Mouse (Mus musculus): ENCODE data around the gene Ifna7.
"Not testable (repeated sequence)": the region's sequence is repeated elsewhere in the genome, so short reads cannot be mapped to it uniquely, and the experiment has no call there.

Ifna7 gene

DNA sequence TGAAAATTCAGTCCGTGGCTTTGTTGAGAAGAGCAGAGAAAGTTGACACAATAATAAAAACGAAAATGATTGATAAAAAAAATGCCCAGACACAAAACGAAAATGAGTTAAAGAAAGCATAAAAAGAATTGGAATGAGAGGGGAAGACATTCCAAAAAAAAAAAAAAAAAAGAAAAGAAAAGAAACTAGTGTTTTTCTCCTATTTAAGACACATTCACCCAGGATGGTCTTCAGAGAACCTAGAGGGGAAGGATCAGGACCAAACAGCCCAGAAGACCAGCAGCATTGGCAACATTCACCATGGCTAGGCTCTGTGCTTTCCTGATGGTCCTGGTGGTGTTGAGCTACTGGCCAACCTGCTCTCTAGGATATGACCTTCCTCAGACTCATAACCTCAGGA is at the start of gene Ifna7:
Gene Ifna7, plus strand, starts transcription at position 301 of the 400 bp plus-strand sequence.
- DNase-seq (ENCODE audit: low spot score in 2 of 2), result no peak

DNA sequence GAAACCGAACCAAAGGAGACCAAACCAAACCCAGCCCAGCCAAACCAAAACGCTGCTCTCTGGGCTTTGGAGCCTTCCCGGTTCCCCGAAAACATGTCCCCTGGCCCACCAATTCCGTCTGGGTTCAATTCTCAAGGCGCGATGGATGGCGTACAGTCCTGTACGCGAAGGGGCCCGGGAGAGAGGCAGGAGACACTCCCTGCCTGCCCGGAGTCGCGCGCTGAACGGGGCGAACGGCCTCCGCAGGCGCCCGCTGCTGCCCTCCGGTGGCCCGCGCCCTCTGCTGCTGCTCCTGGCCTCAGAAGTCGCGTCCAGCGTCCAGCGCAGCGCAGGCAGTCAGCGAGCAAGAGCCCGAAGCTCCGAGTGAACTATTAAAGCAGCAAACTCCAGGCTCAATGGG is 42.5 kb upstream of the Ifna7 start, which contains the start of gene Gm13290:
Gene Gm13290, plus strand, starts transcription at position 301 of the 400 bp plus-strand sequence.
- not testable (repeated sequence) for DNase-seq (ENCODE audit: low spot score in 2 of 2)

DNA sequence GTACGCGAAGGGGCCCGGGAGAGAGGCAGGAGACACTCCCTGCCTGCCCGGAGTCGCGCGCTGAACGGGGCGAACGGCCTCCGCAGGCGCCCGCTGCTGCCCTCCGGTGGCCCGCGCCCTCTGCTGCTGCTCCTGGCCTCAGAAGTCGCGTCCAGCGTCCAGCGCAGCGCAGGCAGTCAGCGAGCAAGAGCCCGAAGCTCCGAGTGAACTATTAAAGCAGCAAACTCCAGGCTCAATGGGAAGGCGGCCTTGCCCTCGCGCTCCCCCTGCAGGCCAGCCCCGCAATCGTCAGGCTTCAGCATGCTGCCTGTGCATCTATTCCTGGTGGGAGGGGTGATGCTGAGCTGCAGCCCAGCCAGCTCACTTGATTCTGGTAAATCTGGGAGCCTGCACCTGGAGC is 39.4 kb upstream of the Ifna7 start, which contains the start of gene Gm13289:
Gene Gm13289, plus strand, starts transcription at position 301 of the 400 bp plus-strand sequence.
- DNase-seq (ENCODE audit: low spot score in 2 of 2), result not testable (repeated sequence)

DNA sequence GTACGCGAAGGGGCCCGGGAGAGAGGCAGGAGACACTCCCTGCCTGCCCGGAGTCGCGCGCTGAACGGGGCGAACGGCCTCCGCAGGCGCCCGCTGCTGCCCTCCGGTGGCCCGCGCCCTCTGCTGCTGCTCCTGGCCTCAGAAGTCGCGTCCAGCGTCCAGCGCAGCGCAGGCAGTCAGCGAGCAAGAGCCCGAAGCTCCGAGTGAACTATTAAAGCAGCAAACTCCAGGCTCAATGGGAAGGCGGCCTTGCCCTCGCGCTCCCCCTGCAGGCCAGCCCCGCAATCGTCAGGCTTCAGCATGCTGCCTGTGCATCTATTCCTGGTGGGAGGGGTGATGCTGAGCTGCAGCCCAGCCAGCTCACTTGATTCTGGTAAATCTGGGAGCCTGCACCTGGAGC is 36.5 kb upstream of the Ifna7 start, which contains the start of gene Gm13272:
Gene Gm13272, plus strand, starts transcription at position 301 of the 400 bp plus-strand sequence.
- not testable (repeated sequence) for DNase-seq (ENCODE audit: low spot score in 2 of 2)

DNA sequence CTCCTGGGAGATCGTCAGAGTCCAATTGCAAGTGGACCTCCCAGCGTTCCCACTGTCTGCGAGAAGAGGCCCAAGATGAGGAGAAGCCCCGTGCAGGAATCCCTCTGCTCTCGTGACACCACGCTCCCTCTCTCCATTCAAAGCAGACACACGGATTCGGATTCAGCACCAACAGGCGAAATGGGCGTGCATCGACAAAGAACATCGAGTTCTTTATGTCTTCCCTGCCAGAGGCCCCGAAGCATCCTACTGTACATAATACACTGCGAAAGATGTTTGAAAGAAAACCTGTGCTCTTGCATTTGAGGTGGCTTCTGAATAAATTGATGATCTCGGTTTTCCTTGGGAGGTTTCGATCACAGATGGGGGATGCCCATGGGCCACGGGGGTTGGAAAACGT is 35.7 kb upstream of the Ifna7 start:
- DNase-seq (ENCODE audit: low spot score in 2 of 2), result not testable (repeated sequence)

DNA sequence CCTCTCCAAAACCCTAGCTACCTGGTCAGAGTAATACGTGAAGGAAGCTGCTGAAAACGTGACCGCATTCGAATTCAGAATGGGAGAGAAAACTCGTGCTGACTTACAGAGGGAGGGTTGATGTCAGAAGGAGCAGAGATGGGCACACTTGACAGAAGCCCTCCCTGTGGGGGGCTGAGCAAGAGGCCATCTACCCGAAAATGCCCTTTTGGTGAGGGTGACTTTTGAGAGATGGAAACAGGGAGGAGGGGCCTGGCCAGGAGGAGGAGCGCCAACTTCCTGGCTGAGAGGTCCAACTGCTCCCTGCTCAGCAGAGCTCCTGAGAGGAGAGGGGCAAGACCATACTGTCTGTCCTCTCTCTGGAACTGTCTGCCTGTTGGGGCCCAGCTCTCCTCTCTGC is 34.2 kb upstream of the Ifna7 start, which contains the start of gene Ifnz:
Gene Ifnz, plus strand, starts transcription at position 301 of the 400 bp plus-strand sequence.
- not testable (repeated sequence) for DNase-seq (ENCODE audit: low spot score in 2 of 2)

DNA sequence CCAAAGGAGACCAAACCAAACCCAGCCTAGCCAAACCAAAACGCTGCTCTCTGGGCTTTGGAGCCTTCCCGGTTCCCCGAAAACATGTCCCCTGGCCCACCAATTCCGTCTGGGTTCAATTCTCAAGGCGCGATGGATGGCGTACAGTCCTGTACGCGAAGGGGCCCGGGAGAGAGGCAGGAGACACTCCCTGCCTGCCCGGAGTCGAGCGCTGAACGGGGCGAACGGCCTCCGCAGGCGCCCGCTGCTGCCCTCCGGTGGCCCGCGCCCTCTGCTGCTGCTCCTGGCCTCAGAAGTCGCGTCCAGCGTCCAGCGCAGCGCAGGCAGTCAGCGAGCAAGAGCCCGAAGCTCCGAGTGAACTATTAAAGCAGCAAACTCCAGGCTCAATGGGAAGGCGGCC is 33.7 kb upstream of the Ifna7 start:
- not testable (repeated sequence) for DNase-seq (ENCODE audit: low spot score in 2 of 2)

DNA sequence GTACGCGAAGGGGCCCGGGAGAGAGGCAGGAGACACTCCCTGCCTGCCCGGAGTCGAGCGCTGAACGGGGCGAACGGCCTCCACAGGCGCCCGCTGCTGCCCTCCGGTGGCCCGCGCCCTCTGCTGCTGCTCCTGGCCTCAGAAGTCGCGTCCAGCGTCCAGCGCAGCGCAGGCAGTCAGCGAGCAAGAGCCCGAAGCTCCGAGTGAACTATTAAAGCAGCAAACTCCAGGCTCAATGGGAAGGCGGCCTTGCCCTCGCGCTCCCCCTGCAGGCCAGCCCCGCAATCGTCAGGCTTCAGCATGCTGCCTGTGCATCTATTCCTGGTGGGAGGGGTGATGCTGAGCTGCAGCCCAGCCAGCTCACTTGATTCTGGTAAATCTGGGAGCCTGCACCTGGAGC is 30.6 kb upstream of the Ifna7 start, which contains the start of gene Gm13276:
Gene Gm13276, plus strand, starts transcription at position 301 of the 400 bp plus-strand sequence.
- DNase-seq (ENCODE audit: low spot score in 2 of 2), result not testable (repeated sequence)

DNA sequence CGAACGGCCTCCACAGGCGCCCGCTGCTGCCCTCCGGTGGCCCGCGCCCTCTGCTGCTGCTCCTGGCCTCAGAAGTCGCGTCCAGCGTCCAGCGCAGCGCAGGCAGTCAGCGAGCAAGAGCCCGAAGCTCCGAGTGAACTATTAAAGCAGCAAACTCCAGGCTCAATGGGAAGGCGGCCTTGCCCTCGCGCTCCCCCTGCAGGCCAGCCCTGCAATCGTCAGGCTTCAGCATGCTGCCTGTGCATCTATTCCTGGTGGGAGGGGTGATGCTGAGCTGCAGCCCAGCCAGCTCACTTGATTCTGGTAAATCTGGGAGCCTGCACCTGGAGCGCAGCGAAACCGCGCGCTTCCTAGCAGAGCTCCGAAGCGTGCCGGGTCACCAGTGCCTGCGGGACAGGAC is 27.6 kb upstream of the Ifna7 start, which contains the start of gene Gm13277:
Gene Gm13277, plus strand, starts transcription at position 231 of the 400 bp plus-strand sequence.
- DNase-seq (ENCODE audit: low spot score in 2 of 2), result peak; percentile 55 to 56

DNA sequence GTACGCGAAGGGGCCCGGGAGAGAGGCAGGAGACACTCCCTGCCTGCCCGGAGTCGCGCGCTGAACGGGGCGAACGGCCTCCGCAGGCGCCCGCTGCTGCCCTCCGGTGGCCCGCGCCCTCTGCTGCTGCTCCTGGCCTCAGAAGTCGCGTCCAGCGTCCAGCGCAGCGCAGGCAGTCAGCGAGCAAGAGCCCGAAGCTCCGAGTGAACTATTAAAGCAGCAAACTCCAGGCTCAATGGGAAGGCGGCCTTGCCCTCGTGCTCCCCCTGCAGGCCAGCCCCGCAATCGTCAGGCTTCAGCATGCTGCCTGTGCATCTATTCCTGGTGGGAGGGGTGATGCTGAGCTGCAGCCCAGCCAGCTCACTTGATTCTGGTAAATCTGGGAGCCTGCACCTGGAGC is 24.8 kb upstream of the Ifna7 start, which contains the start of gene Gm13278:
Gene Gm13278, plus strand, starts transcription at position 301 of the 400 bp plus-strand sequence.
- not testable (repeated sequence) for DNase-seq (ENCODE audit: low spot score in 2 of 2)

DNA sequence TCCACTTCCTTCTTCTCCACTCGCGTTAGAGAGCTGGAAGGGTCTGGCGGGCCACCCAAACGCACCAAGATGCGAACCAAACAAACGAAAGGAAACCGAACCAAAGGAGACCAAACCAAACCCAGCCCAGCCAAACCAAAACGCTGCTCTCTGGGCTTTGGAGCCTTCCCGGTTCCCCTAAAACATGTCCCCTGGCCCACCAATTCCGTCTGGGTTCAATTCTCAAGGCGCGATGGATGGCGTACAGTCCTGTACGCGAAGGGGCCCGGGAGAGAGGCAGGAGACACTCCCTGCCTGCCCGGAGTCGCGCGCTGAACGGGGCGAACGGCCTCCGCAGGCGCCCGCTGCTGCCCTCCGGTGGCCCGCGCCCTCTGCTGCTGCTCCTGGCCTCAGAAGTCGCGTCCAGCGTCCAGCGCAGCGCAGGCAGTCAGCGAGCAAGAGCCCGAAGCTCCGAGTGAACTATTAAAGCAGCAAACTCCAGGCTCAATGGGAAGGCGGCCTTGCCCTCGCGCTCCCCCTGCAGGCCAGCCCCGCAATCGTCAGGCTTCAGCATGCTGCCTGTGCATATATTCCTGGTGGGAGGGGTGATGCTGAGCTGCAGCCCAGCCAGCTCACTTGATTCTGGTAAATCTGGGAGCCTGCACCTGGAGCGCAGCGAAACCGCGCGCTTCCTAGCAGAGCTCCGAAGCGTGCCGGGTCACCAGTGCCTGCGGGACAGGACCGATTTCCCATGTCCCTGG is 21.9 kb upstream of the Ifna7 start, which contains the start of gene Gm13275:
Gene Gm13275, plus strand, starts transcription at position 552 of the 740 bp plus-strand sequence.
- peak; percentile 18 to 30 for DNase-seq (ENCODE audit: low spot score in 2 of 2)

DNA sequence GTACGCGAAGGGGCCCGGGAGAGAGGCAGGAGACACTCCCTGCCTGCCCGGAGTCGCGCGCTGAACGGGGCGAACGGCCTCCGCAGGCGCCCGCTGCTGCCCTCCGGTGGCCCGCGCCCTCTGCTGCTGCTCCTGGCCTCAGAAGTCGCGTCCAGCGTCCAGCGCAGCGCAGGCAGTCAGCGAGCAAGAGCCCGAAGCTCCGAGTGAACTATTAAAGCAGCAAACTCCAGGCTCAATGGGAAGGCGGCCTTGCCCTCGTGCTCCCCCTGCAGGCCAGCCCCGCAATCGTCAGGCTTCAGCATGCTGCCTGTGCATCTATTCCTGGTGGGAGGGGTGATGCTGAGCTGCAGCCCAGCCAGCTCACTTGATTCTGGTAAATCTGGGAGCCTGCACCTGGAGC is 18.9 kb upstream of the Ifna7 start, which contains the start of gene Gm13279:
Gene Gm13279, plus strand, starts transcription at position 301 of the 400 bp plus-strand sequence.
- DNase-seq (ENCODE audit: low spot score in 2 of 2), result not testable (repeated sequence)

DNA sequence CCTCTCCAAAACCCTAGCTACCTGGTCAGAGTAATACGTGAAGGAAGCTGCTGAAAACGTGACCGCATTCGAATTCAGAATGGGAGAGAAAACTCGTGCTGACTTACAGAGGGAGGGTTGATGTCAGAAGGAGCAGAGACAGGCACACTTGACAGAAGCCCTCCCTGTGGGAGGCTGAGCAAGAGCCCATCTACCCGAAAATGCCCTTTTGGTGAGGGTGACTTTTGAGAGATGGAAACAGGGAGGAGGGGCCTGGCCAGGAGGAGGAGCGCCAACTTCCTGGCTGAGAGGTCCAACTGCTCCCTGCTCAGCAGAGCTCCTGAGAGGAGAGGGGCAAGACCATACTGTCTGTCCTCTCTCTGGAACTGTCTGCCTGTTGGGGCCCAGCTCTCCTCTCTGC is 16.7 kb upstream of the Ifna7 start, which contains the start of gene Gm13285:
Gene Gm13285, plus strand, starts transcription at position 301 of the 400 bp plus-strand sequence.
- not testable (repeated sequence) for DNase-seq (ENCODE audit: low spot score in 2 of 2)

DNA sequence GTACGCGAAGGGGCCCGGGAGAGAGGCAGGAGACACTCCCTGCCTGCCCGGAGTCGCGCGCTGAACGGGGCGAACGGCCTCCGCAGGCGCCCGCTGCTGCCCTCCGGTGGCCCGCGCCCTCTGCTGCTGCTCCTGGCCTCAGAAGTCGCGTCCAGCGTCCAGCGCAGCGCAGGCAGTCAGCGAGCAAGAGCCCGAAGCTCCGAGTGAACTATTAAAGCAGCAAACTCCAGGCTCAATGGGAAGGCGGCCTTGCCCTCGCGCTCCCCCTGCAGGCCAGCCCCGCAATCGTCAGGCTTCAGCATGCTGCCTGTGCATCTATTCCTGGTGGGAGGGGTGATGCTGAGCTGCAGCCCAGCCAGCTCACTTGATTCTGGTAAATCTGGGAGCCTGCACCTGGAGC is 13.1 kb upstream of the Ifna7 start, which contains the start of gene Gm13287:
Gene Gm13287, plus strand, starts transcription at position 301 of the 400 bp plus-strand sequence.
- not testable (repeated sequence) for DNase-seq (ENCODE audit: low spot score in 2 of 2)

DNA sequence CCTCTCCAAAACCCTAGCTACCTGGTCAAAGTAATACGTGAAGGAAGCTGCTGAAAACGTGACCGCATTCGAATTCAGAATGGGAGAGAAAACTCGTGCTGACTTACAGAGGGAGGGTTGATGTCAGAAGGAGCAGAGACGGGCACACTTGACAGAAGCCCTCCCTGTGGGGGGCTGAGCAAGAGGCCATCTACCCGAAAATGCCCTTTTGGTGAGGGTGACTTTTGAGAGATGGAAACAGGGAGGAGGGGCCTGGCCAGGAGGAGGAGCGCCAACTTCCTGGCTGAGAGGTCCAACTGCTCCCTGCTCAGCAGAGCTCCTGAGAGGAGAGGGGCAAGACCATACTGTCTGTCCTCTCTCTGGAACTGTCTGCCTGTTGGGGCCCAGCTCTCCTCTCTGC is 10.8 kb upstream of the Ifna7 start, which contains the start of gene Gm13288:
Gene Gm13288, plus strand, starts transcription at position 301 of the 400 bp plus-strand sequence.
- not testable (repeated sequence) for DNase-seq (ENCODE audit: low spot score in 2 of 2)

DNA sequence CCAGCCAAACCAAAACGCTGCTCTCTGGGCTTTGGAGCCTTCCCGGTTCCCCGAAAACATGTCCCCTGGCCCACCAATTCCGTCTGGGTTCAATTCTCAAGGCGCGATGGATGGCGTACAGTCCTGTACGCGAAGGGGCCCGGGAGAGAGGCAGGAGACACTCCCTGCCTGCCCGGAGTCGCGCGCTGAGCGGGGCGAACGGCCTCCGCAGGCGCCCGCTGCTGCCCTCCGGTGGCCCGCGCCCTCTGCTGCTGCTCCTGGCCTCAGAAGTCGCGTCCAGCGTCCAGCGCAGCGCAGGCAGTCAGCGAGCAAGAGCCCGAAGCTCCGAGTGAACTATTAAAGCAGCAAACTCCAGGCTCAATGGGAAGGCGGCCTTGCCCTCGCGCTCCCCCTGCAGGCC is 10.3 kb upstream of the Ifna7 start:
- DNase-seq (ENCODE audit: low spot score in 2 of 2), result not testable (repeated sequence)

DNA sequence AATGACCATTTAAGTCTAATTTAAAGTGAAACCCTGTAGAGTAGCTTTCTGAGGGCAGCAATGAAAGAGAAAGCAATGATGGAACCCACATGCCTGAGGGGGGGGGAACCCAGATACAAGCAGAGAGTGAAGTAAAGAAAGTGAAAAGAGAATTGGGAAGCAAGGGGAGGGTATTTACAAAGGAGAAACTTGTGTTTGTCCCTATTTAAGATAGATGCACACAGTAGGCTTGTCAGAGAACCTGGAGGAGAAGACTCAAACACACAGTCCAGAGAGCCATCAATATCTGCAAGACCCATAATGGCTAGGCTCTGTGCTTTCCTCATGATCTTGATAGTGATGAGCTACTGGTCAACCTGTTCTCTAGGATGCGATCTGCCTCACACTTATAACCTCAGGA is 3.6 kb downstream of the Ifna7 start, which contains the start of gene Ifna11:
Gene Ifna11, plus strand, starts transcription at position 301 of the 400 bp plus-strand sequence.
- no peak for DNase-seq (ENCODE audit: low spot score in 2 of 2)

DNA sequence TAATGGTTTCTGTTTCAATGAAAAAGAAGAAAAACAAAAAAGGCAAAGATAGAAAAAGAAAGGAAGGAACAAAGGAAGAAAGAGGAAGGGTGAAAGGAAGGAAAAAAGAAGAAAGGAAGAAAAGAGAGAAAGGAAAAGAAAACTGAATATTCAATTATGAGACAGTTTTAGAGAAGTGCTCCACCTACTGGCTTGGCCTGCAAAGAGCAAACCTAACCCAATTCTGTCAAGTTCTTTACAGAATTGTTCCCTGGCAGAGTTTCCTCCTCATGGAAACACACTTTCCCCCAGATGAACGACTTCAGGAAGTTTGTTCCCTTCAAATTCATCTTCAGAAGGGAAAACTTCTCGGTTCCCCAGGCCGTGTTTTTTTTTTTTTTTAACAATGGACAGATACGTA is 7.0 kb downstream of the Ifna7 start:
- no peak for DNase-seq (ENCODE audit: low spot score in 2 of 2)

DNA sequence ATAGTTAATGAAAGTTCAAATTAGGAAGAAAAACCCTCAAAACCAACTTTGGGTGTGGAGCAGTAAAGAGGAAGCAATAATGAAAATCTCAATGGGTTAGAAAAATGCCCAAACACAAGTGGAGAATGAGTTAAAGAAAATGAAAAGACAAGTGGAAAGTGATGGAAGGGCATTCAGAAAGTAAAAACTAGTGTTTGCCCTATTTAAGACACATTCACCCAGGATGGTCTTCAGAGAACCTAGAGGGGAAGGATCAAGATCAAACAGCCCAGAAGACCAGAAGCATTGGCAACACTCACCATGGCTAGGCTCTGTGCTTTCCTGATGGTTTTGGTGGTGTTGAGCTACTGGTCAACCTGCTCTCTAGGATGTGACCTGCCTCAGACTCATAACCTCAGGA is 11.1 kb downstream of the Ifna7 start, which contains the start of gene Ifna6:
Gene Ifna6, plus strand, starts transcription at position 301 of the 400 bp plus-strand sequence.
- not testable (repeated sequence) for DNase-seq (ENCODE audit: low spot score in 2 of 2)

DNA sequence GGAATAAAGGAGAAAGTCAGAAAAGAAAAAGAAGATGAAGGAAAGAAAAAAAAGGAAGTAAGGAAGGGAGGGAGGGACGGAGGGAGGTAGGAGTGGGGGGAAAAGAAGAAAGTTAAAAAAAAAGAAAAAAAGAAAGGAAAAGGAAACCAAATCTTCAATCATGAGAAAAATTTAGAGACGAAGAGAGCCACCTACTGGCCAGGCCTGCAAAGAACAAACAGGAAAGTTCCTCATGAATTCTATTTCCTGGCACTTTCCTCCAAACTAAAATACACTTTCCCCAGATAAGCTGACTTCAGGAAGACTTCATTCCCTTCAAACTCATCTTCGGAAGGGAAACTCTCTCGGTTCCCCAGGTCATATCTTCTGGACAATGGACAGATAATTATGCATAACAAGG is 14.5 kb downstream of the Ifna7 start:
- DNase-seq (ENCODE audit: low spot score in 2 of 2), result peak in 1 of 2 experiments; percentile 3

DNA sequence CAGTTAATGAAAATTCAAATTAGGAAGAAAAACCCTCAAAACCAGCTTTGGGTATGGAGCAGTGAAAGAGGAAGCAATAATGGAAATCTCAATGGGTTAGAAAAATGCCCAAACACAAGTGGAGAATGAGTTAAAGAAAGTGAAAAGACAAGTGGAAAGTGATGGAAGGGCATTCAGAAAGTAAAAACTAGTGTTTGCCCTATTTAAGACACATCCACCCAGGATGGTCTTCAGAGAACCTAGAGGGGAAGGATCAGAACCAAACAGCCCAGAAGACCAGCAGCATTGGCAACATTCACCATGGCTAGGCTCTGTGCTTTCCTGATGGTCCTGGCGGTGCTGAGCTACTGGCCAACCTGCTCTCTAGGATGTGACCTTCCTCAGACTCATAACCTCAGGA is 19.2 kb downstream of the Ifna7 start, which contains the start of gene Ifna5:
Gene Ifna5, plus strand, starts transcription at position 301 of the 400 bp plus-strand sequence.
- DNase-seq (ENCODE audit: low spot score in 2 of 2), result not testable (repeated sequence)

DNA sequence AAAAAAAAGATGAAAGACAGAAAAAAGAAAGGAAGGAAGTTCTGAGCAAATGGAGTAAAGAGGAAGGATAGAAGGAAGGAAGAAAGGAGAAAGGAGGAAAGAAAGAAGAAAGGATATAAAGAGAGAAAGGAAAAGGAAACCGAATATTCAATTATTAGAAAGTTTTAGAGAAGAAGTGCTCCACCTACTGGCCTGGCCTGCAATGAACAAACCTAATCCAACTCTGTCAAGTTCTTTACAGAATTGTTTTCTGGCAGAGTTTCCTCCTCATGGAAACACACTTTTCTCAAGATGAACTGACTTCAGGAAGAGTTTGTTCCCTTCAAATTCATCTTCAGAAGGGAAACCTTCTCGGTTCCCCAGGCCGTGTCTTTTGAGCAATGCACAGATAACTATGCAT is 22.8 kb downstream of the Ifna7 start:
- DNase-seq (ENCODE audit: low spot score in 2 of 2), result no peak
